Mouse (Mus musculus) forebrain, embryonic 12.5 days (tissue): ENCODE results near the gene Actr5. TPM values are rescaled to one million over a fixed set of nuclear protein-coding genes. Genes with fewer than 3 reads are reported as not detected.
A peak's percentile ranks its signal among the peaks of the same experiment; 100 is the strongest.

Source experiments
- ATAC-seq: fragments of 200-750 bp; cut with Nextera tagmentation; 2 replicates; pipeline ENCODE4 v1.8.0; 2017; ENCODE audit warnings: moderate TSS enrichment; ENCODE audit not compliant: low FRiP score
- H3K27ac ChIP-seq: fragments of 300-500 bp; sonication (generic); 2 replicates; pipeline ENCODE4 v1.5.1; 2016; ENCODE audit warnings: mild to moderate bottlenecking
- H3K27me3 ChIP-seq: fragments of 300-500 bp; sonication (generic); 2 replicates; pipeline ENCODE4 v1.6.1; 2016; ENCODE audit warnings: mild to moderate bottlenecking
- H3K36me3 ChIP-seq: fragments of 300-500 bp; sonication (generic); replicated peaks from 2 replicates; pipeline ENCODE4 v1.6.1; 2016; ENCODE audit warnings: mild to moderate bottlenecking
- H3K4me1 ChIP-seq: fragments of 300-500 bp; sonication (generic); 2 replicates; pipeline ENCODE4 v1.6.1; 2016
- H3K4me2 ChIP-seq: fragments of 300-500 bp; sonication (generic); 2 replicates; pipeline ENCODE4 v1.6.1; 2016; ENCODE audit warnings: mild to moderate bottlenecking, moderate library complexity
- H3K4me3 ChIP-seq: fragments of 300-500 bp; sonication (generic); replicated peaks from 2 replicates; pipeline ENCODE4 v1.5.1; 2016; ENCODE audit warnings: mild to moderate bottlenecking
- H3K9ac ChIP-seq: fragments of 300-500 bp; sonication (generic); 2 replicates; pipeline ENCODE4 v1.6.1; 2016; ENCODE audit warnings: mild to moderate bottlenecking
- H3K9me3 ChIP-seq: fragments of 300-500 bp; sonication (generic); 2 replicates; pipeline ENCODE4 v1.6.1; 2016
- WGBS: fragments of 180-500 bp; shearing (Covaris S2); methylation state at CpG from one replicate; pipeline ENCODE4 v1.1.7; 2016; 5-methylcytosine and 5-hydroxymethylcytosine counted together
- polyA plus RNA-seq: library from polyadenylated mRNA; unstranded; fragments of >200 nt; fragmentation: Nextera tagmentation; extraction: Ambion mirVana; gene quantifications from 2 replicates; pipeline ENCODE4 v1.2.1, GENCODE M21; 2016

Actr5 gene
- polyA plus RNA-seq, 1 experiment from 2014 or later, result 22.6 TPM

DNA sequence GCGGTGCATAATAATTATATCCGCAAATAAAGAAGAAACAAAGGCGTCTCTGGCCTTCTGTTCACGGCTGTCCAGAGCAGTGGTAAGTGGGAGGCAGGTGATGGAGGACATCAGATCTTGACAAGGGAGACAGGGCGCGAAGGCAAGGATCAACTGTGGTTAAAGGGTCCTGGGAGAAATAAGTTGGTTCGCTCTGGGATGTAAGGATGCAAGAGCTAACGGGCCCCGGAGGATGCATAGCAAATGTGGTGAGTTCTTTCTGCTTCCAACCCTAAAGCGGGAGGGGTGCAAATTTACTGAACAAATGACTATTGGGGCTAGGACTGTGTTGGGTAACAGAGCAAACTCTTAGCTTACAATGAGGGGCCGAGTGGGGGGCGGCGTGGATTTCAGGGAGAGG, 9.0 kb upstream of the Actr5 start:
- no peaks in the 10 kb centered on the region for H3K9me3 ChIP-seq
- ATAC-seq, result no peak
- peaks cover 97% of the 10 kb centered on the region for H3K27me3 ChIP-seq
- peaks cover 30% of the 10 kb centered on the region for H3K4me1 ChIP-seq
- 0 out of 2 replicates have a peak, but pooled peaks cover 3% of the 10 kb centered on the region for H3K36me3 ChIP-seq
- H3K27ac ChIP-seq, result peak overlapping the region; percentile 43; the same call in 1 of the 2 replicates
- H3K4me3 ChIP-seq, result peak overlapping the region; percentile 51
- peak overlapping the region; percentile 52 for H3K4me2 ChIP-seq
- 1% methylated on average over 13 of the region's 13 CpGs for WGBS
- peak overlapping the region; percentile 74 for H3K9ac ChIP-seq

DNA sequence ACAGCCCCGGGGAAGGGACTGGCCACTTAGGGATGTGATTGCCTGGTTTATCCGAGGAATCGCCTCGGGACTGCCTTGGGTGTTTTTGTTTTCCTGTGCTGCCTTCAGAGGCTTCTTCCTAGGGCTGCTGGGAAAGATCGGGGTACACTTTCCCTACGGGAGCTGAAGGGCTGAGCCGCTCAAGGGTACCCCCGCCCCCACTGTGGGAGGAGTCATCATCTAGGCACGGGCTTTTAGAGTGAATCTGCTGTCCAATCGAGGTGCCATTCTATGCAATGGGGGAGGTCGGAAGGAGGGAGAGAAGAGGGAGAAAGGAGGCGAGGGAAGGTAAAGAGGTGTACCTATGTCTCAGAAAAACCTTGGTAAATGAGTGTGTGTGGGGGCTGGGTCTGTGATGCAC, 8.4 kb upstream of the Actr5 start:
- Histone ChIP-seq H3K9me3 (no peaks in the 10 kb centered on the region), H3K27me3 (peaks cover 97% of the 10 kb centered on the region), H3K4me2 (peak overlapping the region; percentile 52), H3K9ac (peak overlapping the region; percentile 74; the same call in 1 of the 2 replicates), H3K36me3 (0 out of 2 replicates have a peak, but pooled peaks cover 3% of the 10 kb centered on the region), H3K4me3 (peak overlapping the region; percentile 51), H3K27ac (peak overlapping the region; percentile 43), H3K4me1 (peaks cover 24% of the 10 kb centered on the region)
- under 1% methylated on average over 12 of the region's 12 CpGs for WGBS
- peak; percentile 62 for ATAC-seq

DNA sequence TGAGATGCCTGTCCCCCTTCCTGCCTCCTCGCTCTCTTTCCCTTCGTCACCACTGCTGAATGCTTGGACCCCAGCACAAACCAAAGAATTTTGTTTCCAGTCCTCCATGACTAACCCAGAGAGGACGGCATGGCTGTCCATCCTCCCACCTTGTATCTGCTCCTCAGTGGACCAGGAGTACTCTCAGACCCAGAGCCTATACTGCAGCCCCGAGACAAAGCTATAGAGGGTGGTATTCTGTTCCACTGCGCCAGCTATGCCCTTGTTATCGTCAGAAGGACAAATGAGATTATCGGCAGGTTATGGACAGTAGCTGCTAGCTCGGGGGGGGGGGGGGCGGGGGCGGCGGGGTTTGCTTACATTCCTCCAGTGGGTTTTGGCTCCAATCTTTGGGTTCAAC, 7.9 kb upstream of the Actr5 start:
- Histone ChIP-seq H3K27ac (peak overlapping the region; percentile 43), H3K4me2 (peak overlapping the region; percentile 52), H3K9me3 (no peaks in the 10 kb centered on the region), H3K9ac (peak overlapping the region; percentile 74; the same call in 1 of the 2 replicates), H3K4me1 (peaks cover 23% of the 10 kb centered on the region), H3K27me3 (peaks cover 97% of the 10 kb centered on the region), H3K4me3 (peak overlapping the region; percentile 51), H3K36me3 (0 out of 2 replicates have a peak, but pooled peaks cover 3% of the 10 kb centered on the region)
- WGBS, result 8% methylated on average over 11 of the region's 11 CpGs
- ATAC-seq, result no peak

DNA sequence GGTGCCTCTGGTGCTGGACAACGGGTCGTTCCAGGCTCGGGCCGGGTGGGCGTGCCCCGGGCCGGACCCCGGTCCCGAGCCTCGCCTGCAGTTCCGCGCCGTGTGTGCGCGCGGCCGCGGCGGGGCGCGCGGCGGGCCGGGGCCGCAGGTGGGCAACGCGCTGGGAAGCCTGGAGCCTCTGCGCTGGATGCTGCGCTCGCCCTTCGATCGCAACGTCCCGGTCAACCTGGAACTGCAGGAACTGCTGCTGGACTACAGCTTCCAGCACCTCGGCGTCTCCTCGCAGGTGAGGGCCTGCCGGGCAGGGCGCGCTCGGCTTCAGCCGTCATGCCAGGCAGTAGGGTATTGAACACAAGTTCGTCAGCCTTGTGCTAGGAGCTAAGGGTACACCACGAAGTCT, 543 bp downstream of the Actr5 start:
- H3K4me2 ChIP-seq, result peak overlapping the region; percentile 71

DNA sequence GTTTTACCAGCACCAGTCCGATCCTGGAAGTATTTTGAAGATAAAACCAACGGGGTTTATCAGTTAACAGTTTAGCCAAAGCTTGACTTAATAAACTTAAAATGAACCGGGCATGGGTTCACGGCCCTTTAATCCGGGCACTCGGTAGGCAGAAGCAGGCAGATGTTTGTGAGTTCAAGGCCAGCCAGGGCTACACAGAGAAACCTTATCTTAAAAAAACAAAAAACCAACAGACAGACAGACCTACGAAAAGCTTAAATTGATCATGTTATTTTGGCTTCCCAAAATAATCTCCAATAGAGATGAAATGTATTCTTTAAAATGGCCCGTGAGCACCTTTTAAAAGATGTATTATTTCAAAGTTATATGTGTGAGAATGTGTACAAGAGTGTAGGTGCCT, 1.0 kb downstream of the Actr5 start:
- no peaks in the 10 kb centered on the region for H3K9me3 ChIP-seq

More for the DNA sequence above, 543 bp downstream of the Actr5 start:
- WGBS, result under 1% methylated on average over 44 of the region's 44 CpGs
- ATAC-seq, result peak; percentile 75; the same call in 1 of the 2 replicates
- H3K27ac ChIP-seq, result peak overlapping the region; percentile 90
- H3K27me3 ChIP-seq, result peaks cover 21% of the 10 kb centered on the region
- H3K4me3 ChIP-seq, result peak overlapping the region; percentile 89
- peak overlapping the region; percentile 89 for H3K9ac ChIP-seq
- H3K36me3 ChIP-seq, result peaks cover 24% of the 10 kb centered on the region
- no peaks in the 10 kb centered on the region for H3K9me3 ChIP-seq
- peaks cover 18% of the 10 kb centered on the region for H3K4me1 ChIP-seq

DNA sequence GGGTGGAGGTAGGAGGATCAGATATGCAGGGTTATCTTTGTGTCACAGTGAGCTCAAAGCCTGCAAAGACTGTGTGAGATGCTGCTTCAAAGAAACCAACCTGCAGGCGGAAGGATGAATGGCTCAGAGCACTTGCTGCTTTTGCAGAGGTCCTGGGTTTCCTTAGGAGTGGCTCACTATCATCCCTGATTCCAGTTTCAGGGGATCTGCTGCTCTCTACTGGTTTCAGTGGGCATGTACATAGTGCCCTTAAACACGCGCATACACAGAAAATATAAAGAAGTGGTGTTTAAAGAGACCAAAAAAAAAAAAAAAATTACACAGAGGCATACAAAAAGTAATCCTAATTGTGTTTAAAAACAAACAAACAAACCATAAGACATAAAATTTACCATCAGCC, 4.2 kb downstream of the Actr5 start:
- Histone ChIP-seq H3K4me3 (no peak overlapping the region), H3K27ac (no peak overlapping the region), H3K4me2 (no peak overlapping the region), H3K4me1 (peaks cover 18% of the 10 kb centered on the region), H3K36me3 (peaks cover 60% of the 10 kb centered on the region), H3K27me3 (no peaks in the 10 kb centered on the region), H3K9ac (no peak overlapping the region), H3K9me3 (no peaks in the 10 kb centered on the region)
- ATAC-seq, result no peak
- WGBS, result 66% methylated on average over 3 of the region's 3 CpGs

More for the DNA sequence above, 1.0 kb downstream of the Actr5 start:
- peak overlapping the region; percentile 89 for H3K4me3 ChIP-seq
- ATAC-seq, result no peak
- WGBS, result 48% methylated on average over 8 of the region's 8 CpGs
- H3K27ac ChIP-seq, result no peak overlapping the region
- peaks cover 17% of the 10 kb centered on the region for H3K27me3 ChIP-seq
- peak overlapping the region; percentile 71 for H3K4me2 ChIP-seq
- peaks cover 29% of the 10 kb centered on the region for H3K36me3 ChIP-seq
- H3K9ac ChIP-seq, result peak overlapping the region; percentile 89
- H3K4me1 ChIP-seq, result peaks cover 18% of the 10 kb centered on the region

DNA sequence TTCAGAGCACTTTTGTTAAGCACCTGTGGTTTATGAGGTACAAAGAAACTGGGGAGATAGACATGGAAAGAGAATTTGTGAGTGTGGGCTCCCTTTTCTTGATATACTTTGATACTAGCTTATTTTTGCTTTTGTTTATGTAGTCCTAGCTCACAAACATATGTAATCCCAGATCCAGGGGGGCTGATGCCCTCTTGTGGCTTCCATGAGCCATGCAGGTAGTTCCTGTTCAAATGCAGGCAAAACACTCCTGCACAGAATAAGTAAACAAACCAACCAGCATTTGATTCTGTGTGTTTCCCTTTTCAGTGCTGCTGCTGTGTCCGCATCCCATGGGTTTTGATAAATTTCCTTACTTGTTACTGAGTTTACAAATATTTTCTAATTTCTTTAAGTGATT, 4.7 kb downstream of the Actr5 start:
- Histone ChIP-seq H3K9me3 (no peaks in the 10 kb centered on the region), H3K27me3 (no peaks in the 10 kb centered on the region), H3K4me1 (peaks cover 18% of the 10 kb centered on the region), H3K27ac (no peak overlapping the region), H3K4me2 (no peak overlapping the region), H3K4me3 (no peak overlapping the region), H3K36me3 (peaks cover 63% of the 10 kb centered on the region), H3K9ac (no peak overlapping the region)
- no peak for ATAC-seq
- WGBS, result 71% methylated on average over 1 of the region's 1 CpGs

DNA sequence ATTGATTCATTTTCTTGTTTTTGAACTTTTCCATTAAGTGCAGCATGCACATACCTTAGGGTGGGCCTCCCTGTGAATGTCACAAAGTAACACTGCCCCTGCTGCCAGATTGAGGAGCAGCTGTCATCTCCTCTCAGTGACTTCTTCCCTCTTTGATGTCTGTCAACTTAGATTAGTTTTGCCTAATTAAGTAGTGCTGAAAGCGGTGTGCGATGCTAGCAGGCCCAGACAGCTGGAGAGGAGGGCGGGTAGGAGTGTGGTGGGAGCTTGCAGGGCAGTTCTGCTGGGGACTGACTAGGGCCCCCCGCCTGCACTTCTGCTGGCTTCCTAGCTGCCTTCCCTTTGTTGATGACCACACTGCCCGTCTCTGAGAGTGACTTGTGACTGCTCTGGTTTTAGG, 7.2 kb downstream of the Actr5 start:
- no peak overlapping the region for H3K4me3 ChIP-seq
- peaks cover under 1% of the 10 kb centered on the region; the same call in 1 of the 2 replicates for H3K4me1 ChIP-seq
- H3K27me3 ChIP-seq, result no peaks in the 10 kb centered on the region
- no peaks in the 10 kb centered on the region for H3K9me3 ChIP-seq
- WGBS, result 86% methylated on average over 5 of the region's 5 CpGs
- no peak overlapping the region for H3K9ac ChIP-seq
- ATAC-seq, result no peak
- no peak overlapping the region for H3K4me2 ChIP-seq
- no peak overlapping the region for H3K27ac ChIP-seq
- H3K36me3 ChIP-seq, result peaks cover 83% of the 10 kb centered on the region

DNA sequence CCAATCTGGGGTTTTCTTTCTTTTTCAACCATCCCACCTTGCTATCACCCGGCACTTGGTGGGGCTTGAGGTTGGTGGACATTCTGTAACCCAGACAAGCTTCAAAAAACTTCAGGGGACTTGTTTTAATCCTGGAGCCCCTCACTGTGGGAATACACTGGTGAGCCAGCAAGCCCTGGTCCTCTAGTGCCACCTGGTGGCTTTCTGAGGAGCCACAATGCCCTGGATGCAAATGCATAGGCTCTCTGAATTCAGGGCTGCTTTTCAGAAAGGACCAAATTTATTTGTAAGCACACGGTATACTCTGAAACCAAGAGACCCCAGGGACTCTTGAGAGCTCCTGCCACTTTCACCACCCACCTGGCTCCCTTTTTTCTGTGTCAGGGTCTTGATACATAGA, 17.2 kb downstream of the Actr5 start:
- H3K9me3 ChIP-seq, result no peaks in the 10 kb centered on the region
- H3K27me3 ChIP-seq, result no peaks in the 10 kb centered on the region
- no peak overlapping the region for H3K27ac ChIP-seq
- H3K36me3 ChIP-seq, result peaks cover 44% of the 10 kb centered on the region
- WGBS, result 26% methylated on average over 2 of the region's 2 CpGs
- H3K4me2 ChIP-seq, result no peak overlapping the region
- no peak overlapping the region for H3K4me3 ChIP-seq
- no peaks in the 10 kb centered on the region for H3K4me1 ChIP-seq
- peak; percentile 64; the same call in 1 of the 2 replicates for ATAC-seq
- no peak overlapping the region for H3K9ac ChIP-seq

DNA sequence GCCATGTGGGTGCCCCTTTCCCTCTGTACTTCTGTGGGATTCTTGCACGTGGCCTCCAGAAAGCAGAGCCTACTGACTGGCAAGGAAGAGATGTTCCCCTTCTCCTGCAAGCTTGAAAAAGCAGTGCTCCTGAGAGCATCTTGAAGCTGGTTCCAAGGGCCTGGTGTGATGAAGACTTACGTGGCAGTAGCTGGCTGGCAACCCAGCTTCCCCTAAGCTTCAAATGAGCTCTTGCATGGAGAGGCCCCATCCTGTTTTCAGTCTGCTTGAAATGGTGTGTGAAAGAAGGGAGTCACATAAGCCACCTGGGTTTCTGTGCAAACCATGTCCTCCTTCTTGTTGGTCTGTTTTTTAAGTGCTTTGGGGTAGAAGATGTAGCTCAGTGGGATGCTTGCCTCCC, 17.9 kb downstream of the Actr5 start:
- Histone ChIP-seq H3K4me3 (no peak overlapping the region), H3K9ac (no peak overlapping the region), H3K4me1 (no peaks in the 10 kb centered on the region), H3K27me3 (no peaks in the 10 kb centered on the region), H3K9me3 (no peaks in the 10 kb centered on the region), H3K27ac (no peak overlapping the region), H3K4me2 (no peak overlapping the region), H3K36me3 (peaks cover 36% of the 10 kb centered on the region)
- 90% methylated on average over 2 of the region's 2 CpGs for WGBS
- no peak for ATAC-seq

DNA sequence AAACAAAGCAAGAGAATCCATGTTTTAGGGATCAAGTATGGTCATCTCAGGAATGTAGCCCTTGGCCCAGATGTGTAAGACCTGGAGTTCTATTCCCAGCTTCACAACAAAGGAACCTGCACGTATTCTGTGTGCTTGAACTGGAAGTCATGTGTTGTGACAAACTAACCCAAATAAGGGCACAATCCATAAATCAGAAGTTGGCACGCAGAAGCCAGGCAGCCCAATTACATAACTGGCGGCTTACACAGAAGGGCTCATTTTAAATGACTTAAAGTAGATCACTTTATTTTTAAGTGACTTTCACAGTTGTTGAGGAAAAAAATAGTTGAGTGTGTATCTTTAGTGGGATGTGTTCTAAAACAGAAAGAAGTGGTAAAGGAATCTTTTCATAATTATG, 19.1 kb downstream of the Actr5 start:
- WGBS, result 90% methylated on average over 3 of the region's 3 CpGs

DNA sequence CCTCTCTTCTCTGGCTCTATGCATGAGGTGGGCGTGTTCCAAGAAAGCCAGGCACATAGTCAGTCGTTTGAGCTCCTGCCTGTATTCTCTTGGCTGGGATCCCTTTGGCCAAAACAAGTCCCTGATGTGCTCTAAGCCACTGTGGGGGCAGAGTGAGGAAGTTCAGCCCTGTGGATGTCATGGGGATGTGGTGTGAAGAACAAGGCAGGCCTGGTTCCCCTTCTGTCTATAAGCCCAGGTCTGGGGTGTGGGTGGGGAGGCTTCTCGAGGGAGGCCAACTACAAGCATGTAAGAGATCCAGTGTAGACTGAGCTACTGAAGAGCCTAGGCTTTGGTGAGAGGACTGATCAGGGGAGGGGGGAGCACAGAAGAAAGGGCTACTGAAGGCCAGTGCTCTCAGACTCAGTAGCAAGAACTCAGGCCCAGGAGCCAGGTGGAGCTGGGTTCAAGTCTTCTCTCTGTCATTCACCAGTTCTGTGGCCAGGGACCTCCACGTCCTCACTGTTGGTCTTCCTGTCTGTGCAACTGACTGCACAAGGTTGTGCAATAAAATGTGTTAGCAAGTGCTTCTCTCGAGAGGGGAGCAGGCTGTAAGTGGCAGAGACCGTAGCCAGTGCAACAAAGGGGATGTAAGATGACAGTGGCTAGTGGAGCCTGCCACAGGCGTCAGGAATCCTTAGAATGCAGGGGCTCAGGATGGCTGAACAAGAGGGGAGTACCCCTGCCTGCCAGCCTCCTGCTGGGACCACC, 26.6 kb downstream of the Actr5 start:
- Histone ChIP-seq H3K36me3 (no peaks in the 10 kb centered on the region), H3K27ac (no peak overlapping the region), H3K4me3 (no peak overlapping the region), H3K4me1 (no peaks in the 10 kb centered on the region), H3K27me3 (no peaks in the 10 kb centered on the region), H3K4me2 (no peak overlapping the region), H3K9ac (no peak overlapping the region), H3K9me3 (no peaks in the 10 kb centered on the region)
- 53% methylated on average over 7 of the region's 7 CpGs for WGBS
- ATAC-seq, result no peak

More for the DNA sequence above, 19.1 kb downstream of the Actr5 start:
- Histone ChIP-seq H3K27ac (no peak overlapping the region), H3K36me3 (peaks cover 24% of the 10 kb centered on the region), H3K9me3 (no peaks in the 10 kb centered on the region), H3K4me2 (no peak overlapping the region), H3K27me3 (no peaks in the 10 kb centered on the region), H3K4me3 (no peak overlapping the region), H3K9ac (no peak overlapping the region), H3K4me1 (no peaks in the 10 kb centered on the region)
- ATAC-seq, result no peak

DNA sequence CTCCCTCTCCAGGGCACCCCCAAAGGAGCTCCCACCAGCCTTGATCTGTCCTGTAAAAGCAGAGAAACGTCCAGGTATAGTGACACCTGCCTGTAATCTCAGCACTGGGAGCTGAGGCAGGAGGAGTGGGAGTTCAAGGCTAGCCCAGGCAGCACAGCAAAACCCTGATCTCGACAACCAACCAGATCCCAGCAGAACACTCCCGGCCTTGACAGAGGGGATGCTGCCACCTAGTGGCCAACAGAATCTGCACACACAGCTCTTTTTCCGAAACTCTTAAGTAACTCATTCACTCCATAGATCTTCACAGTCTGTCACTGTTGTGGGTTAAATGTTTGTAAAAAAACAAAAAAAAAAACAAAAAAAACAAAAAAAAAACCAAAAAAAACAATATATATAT, 28.3 kb downstream of the Actr5 start:
- Histone ChIP-seq H3K27me3 (no peaks in the 10 kb centered on the region), H3K4me2 (no peak overlapping the region), H3K9me3 (no peaks in the 10 kb centered on the region), H3K4me1 (no peaks in the 10 kb centered on the region), H3K9ac (no peak overlapping the region), H3K36me3 (no peaks in the 10 kb centered on the region), H3K27ac (no peak overlapping the region), H3K4me3 (no peak overlapping the region)
- WGBS, result 6% methylated on average over 4 of the region's 4 CpGs
- peak; percentile 70 for ATAC-seq
